Mouse (Mus musculus): Measurements from ENCODE around the gene Rtp2.

GRCm38 (mm10) chr16:23972901-23973300 lies 40.7 kb upstream of the Rtp2 start:
- TF ChIP-seq POLR2A (IDR thresholded peaks at IDR 0.05; ENCODE audit: borderline replicate concordance, extremely low read depth, low read depth, low read length) (no peak), CTCF (IDR thresholded peaks at IDR 0.05; ENCODE audit: insufficient read depth, low read length) (no peak)
